In genomic region chr19:4994043-4994442, GRCm38 (mm10) we compare ENCODE assay signal across 14 mouse cellular contexts. TPM values are rescaled to one million over a fixed set of nuclear protein-coding genes. Genes with fewer than 3 reads are reported as not detected.
DNase-seq lines count a peak whose midpoint lies in the region; ATAC-seq and TF ChIP-seq lines count a peak whose summit lies in the region.
"Had no signal": no experiment of that assay in that cellular context is flagged by ENCODE, and none has a peak within 500 bp of the region (broad histone marks: within the 10 kb centered on the region; RNA-seq: fewer than 3 reads in every experiment).

No protein-coding gene starts in this region.

- intact Hi-C loops in heart, postnatal 14 days (cut with DNase I), result no loop called here

- no peak for ATAC-seq in forebrain, embryonic 14.5 days
- ATAC-seq: intestine, embryonic 16.5 days had no signal

- H3K9ac ChIP-seq in forebrain, embryonic 14.5 days (ENCODE audit: low read length), result no peak overlapping the region
- H3K9ac ChIP-seq: limb, embryonic 13.5 days had no signal

- H3K4me3 ChIP-seq in forebrain, embryonic 14.5 days (ENCODE audit: low read depth, low read length), result no peak overlapping the region
- no peak overlapping the region for H3K4me3 ChIP-seq in layer of hippocampus, adult 2 months
- H3K4me3 ChIP-seq: limb, embryonic 13.5 days; neural tube, embryonic 13.5 days had no signal

- H3K36me3 ChIP-seq in forebrain, embryonic 14.5 days (ENCODE audit: control insufficient read depth, insufficient read depth, low read length), result no peaks in the 10 kb centered on the region
- H3K36me3 ChIP-seq: limb, embryonic 13.5 days; neural tube, embryonic 13.5 days had no signal

- no peak overlapping the region for H3K27ac ChIP-seq in forebrain, embryonic 14.5 days (ENCODE audit: low read depth, low read length)
- H3K27ac ChIP-seq in layer of hippocampus, adult 2 months, result peak overlapping the region; percentile 88
- H3K27ac ChIP-seq: limb, embryonic 13.5 days; macrophage; neural tube, embryonic 13.5 days had no signal

- H3K27me3 ChIP-seq in forebrain, embryonic 14.5 days (replicated peaks; ENCODE audit: control insufficient read depth, insufficient read depth, low read length), result peaks cover 14% of the 10 kb centered on the region

- H3K9me3 ChIP-seq in forebrain, embryonic 14.5 days (replicated peaks; ENCODE audit: control insufficient read depth, low read length), result no peaks in the 10 kb centered on the region
- H3K9me3 ChIP-seq: limb, embryonic 13.5 days; neural tube, embryonic 13.5 days had no signal

- peak; percentile 84 for DNase-seq in layer of hippocampus, adult 11-12 months (ENCODE audit: low spot score)
- DNase-seq in layer of hippocampus, adult 9-10 months (ENCODE audit: low spot score), result no peak
- DNase-seq in forebrain, embryonic 14.5 days (ENCODE audit: low spot score), result peak; percentile 67
- peak; percentile 71 to 87 for DNase-seq in layer of hippocampus, adult 2 months (ENCODE audit: low spot score in 2 of 2)
- peak; percentile 89 to 92 for DNase-seq in right cerebral cortex, adult 2 months (ENCODE audit: low spot score in 2 of 2)
- no peak for DNase-seq in heart, postnatal 14 days
- DNase-seq in adrenal gland, postnatal 14 days, result no peak
- DNase-seq in lung, postnatal 14 days, result no peak
- DNase-seq: gastrocnemius, postnatal 14 days had no signal

- WGBS in forebrain, embryonic 14.5 days, result 59% methylated on average over 5 of the region's 5 CpGs

- peaks cover 1% of the 10 kb centered on the region for H3K4me1 ChIP-seq in forebrain, embryonic 14.5 days (ENCODE audit: control insufficient read depth, insufficient read depth, low read length)
- H3K4me1 ChIP-seq: limb, embryonic 13.5 days had no signal

- no peak for TF ChIP-seq CTCF in layer of hippocampus, adult 2 months (conservative IDR thresholded peaks at IDR 0.05)

- no peak overlapping the region for H3K4me2 ChIP-seq in forebrain, embryonic 14.5 days (ENCODE audit: low read length)
- H3K4me2 ChIP-seq: limb, embryonic 13.5 days; neural tube, embryonic 13.5 days had no signal

RNA-seq across cellular contexts. Expression of gene Npas4, which starts 3.9 kb away (rescaled TPM):
- polyA plus RNA-seq in forebrain, embryonic 14.5 days (2014; fragmentation: Nextera tagmentation; extraction: Ambion mirVana), result 0.08 and 0.14 TPM in 2 replicates
- total RNA-seq in layer of hippocampus, adult 2 months (2021), result 10 to 100 TPM in 1 of 2 experiments, 1 to 10 TPM in 1; 6.4 to 11.2 TPM
- total RNA-seq in heart, postnatal 14 days (2021), result not detected
- total RNA-seq in adrenal gland, postnatal 14 days (2021), result 0.26 TPM in 2 replicates
- total RNA-seq: common myeloid progenitor, adult 5-6 weeks; gastrocnemius, postnatal 14 days had no signal
- polyA plus RNA-seq: limb, embryonic 13.5 days had no signal

RNA-seq across cellular contexts. Expression of gene Slc29a2, which starts 29.6 kb away (rescaled TPM):
- polyA plus RNA-seq in forebrain, embryonic 14.5 days (2014; fragmentation: Nextera tagmentation; extraction: Ambion mirVana), result 7.4 and 8.0 TPM in 2 replicates
- total RNA-seq in layer of hippocampus, adult 2 months (2021), result 10 to 100 TPM; 16.2 to 16.7 TPM
- 10 to 100 TPM; 15.2 to 15.3 TPM for total RNA-seq in heart, postnatal 14 days (2021)
- total RNA-seq in adrenal gland, postnatal 14 days (2021), result 2.3 and 4.4 TPM in 2 replicates

RNA-seq across cellular contexts. Expression of gene Mrpl11, which starts 32.1 kb away (rescaled TPM):
- 145 and 148 TPM in 2 replicates for polyA plus RNA-seq in forebrain, embryonic 14.5 days (2014; fragmentation: Nextera tagmentation; extraction: Ambion mirVana)
- total RNA-seq in layer of hippocampus, adult 2 months (2021), result 10 to 100 TPM; 58.8 to 62.8 TPM
- 10 to 100 TPM; 54.4 to 59.0 TPM for total RNA-seq in heart, postnatal 14 days (2021)
- 68.2 and 70.3 TPM in 2 replicates for total RNA-seq in adrenal gland, postnatal 14 days (2021)

RNA-seq across cellular contexts. Expression of gene B4gat1, which starts 44.6 kb away (rescaled TPM):
- 45.4 and 55.1 TPM in 2 replicates for polyA plus RNA-seq in forebrain, embryonic 14.5 days (2014; fragmentation: Nextera tagmentation; extraction: Ambion mirVana)
- total RNA-seq in layer of hippocampus, adult 2 months (2021), result 100 to 1,000 TPM; 112 to 130 TPM
- 10 to 100 TPM; 40.8 to 44.4 TPM for total RNA-seq in heart, postnatal 14 days (2021)
- total RNA-seq in adrenal gland, postnatal 14 days (2021), result 28.2 and 29.4 TPM in 2 replicates

RNA-seq across cellular contexts. Expression of gene AC124502.3, which starts 44.6 kb away (rescaled TPM):
- 1.2 and 1.7 TPM in 2 replicates for polyA plus RNA-seq in forebrain, embryonic 14.5 days (2014; fragmentation: Nextera tagmentation; extraction: Ambion mirVana)
- total RNA-seq in layer of hippocampus, adult 2 months (2021), result 1 to 10 TPM; 4.1 to 7.6 TPM
- total RNA-seq in heart, postnatal 14 days (2021), result 1 to 10 TPM in 1 of 2 experiments, under 1 TPM in 1; 0.98 to 1.8 TPM
- total RNA-seq in adrenal gland, postnatal 14 days (2021), result 0.56 and 1.5 TPM in 2 replicates
- total RNA-seq: common myeloid progenitor, adult 5-6 weeks had no signal

Comparison
In these comparisons a context has a peak if more than half of its experiments do, and no peak if none do; other contexts are left out.
1. DNase-seq: peak in layer of hippocampus, adult 11-12 months (single experiment), forebrain, embryonic 14.5 days (single experiment), layer of hippocampus, adult 2 months (2 of 2) and right cerebral cortex, adult 2 months (2 of 2); none in layer of hippocampus, adult 9-10 months (single experiment), heart, postnatal 14 days (0 of 2), adrenal gland, postnatal 14 days (single experiment) and lung, postnatal 14 days (single experiment).